Mouse (Mus musculus) Muller cell, postnatal 12 days (primary cell): ENCODE measurements at regions not wholly inside any gene's neighbourhood (a gene's known extent, or its start where the extent isn't known, plus 50 kb on each side); places are given as distances from the start of the nearest gene placed in this dataset.

Source experiments
- DNase-seq: peaks from one replicate; pipeline ENCODE4 v3.0.0-alpha.2; 2015; ENCODE audit errors: inconsistent ontology term

DNA sequence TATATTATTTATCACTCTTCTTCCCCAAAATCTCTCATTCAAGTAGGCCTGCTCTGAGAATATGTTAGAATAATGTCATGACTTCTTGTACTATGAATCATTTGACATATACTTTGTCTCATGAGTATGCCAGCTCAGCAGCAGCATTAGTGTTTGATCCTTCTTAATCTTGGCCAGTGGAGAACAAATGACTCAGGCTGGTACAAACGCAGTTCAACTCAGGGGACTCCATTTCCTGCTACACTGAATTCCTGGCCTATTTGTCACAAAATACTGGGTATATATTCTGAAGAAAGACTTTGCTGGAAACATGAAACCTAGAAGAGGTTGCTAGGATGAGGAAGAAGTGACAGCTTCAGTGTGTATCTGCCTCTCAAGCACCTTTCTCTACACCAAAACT, 71.9 kb upstream of the Ptchd4 start:
- DNase-seq: peak; percentile 79
